Mouse (Mus musculus): ENCODE measurements at regions not wholly inside any gene's neighbourhood (a gene's known extent, or its start where the extent isn't known, plus 50 kb on each side); places are given as distances from the start of the nearest gene placed in this dataset.

DNA sequence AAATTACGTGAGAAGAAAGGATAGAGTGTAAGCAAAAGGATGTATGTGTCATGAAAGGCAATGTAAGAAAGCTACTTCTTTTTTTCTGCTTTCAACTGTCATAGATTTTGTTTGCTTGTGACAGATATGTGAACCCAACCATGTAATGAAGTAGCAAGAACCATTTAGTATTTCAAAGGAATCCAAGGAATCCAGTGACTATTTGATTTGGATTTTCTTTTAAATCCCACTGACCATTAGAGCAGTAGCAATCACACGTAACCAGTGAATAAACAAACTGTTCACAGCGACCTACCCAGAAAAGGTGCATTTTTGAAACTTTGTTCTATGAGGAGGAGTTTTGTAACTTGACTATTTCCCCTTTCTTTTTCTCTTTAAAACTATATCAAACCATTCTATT, 981.2 kb upstream of the Luzp2 start:
- DNase-seq (ENCODE audit: low read depth, low spot score), result no peak

DNA sequence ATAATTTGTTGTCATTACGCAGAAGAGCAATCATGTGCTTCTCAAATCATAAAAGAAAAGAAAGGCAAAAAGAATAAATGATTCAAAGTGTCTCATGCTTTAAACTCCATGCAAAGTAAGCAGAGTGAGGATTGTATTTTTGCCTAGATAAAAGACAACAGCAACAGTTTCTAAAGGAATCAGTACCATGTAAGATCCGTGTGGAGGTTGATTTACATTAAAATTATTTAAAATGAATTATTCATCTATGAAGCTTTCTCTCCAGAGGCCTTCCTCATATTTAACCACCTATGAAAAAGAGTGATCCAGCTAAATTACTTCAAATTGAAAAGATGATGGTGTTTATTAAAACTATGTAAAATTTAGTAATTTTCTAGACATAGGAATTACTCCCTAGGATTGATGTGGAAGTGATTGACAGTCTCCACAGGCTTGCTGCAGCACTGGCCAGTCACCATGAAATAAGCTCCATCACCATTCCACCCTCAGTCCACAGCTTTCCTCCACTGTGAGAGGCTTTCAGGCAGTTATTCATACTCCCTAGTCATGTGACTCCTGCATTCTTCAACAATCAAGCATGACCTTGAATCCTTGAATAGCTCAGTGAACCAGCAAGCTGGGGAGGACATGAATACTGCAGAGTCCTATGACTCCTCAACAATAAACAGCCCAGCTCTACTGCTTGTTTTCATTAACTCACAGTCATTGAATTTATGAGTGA, 962.7 kb upstream of the Luzp2 start:
- peak; percentile 2 for DNase-seq (ENCODE audit: low read depth, low spot score)

DNA sequence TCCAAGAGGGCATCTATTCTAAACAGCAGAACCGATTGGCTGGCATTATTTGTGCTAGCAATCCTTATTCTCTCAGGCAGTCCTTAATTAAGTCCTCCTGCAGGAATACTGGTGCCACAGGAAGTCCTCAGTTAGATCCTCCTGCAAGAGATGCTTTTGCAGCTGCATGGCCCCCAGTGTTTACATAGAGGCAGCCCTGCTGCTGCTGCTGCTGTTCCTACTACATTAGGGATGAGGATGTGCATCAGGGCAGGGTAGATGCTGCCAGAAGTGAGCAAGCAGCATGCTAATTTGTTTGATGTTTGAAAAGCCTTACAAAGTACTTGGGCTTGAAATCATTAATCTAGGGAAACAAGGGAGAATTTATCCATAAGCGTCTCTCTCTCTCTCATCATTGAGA, 922.3 kb upstream of the Luzp2 start:
- DNase-seq (ENCODE audit: low read depth, low spot score), result no peak

DNA sequence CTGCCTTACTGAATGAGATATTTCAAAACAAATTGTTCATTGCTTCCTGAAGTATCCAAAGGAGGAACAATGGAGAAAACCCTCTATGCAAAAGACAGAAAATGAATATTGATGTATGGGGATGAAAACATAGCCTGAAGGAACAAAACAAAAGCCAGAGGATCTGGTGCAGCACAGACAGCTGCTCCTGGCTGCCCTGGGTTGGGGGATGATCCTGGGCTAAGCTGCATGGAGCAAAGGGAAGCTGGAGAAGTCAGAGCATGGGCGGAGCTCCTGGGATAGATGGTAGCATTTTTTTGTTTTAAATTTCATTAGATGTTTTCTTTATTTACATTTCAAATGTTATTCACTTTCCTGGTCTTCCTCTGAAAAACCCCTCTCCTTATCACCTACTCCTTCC, 879.6 kb upstream of the Luzp2 start:
- DNase-seq (ENCODE audit: low read depth, low spot score), result no peak

DNA sequence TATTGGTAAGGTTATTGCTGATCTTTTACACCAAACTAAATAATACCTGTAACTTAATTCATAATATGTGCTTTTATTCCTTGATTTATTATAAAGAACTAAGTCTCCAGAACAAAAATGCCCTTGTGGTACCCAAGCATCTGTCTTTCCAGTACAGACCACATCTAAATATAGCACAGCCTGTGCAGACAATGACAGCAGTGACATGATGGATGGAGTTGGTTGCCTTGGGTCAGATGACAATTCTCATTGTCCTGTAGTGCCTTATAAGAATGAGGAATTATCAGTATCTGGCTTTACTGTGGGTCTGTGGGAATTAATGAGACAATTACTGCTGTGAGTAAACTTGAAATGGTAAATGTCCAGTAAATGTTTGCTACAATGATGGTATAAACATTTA, 859.8 kb upstream of the Luzp2 start:
- no peak for DNase-seq (ENCODE audit: low read depth, low spot score)

DNA sequence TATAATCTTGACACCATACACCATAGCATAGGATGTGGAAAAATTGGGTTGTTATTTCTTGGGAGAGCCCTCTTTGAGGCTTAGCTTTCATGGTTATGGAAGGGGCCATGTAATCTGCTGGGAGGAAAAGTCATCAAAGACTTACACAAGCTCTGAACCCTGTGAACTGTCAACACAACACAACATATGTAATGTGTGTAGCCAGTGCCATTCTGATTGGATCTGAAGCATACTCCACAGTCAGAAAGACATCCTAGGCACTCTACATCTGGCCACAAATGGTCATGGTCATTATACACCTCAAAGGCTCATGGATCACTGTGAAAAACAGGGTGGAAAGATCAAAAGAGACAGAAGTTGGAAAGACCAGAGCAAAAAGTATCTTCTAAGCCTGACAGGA, 839.3 kb upstream of the Luzp2 start:
- no peak for DNase-seq (ENCODE audit: low read depth, low spot score)

DNA sequence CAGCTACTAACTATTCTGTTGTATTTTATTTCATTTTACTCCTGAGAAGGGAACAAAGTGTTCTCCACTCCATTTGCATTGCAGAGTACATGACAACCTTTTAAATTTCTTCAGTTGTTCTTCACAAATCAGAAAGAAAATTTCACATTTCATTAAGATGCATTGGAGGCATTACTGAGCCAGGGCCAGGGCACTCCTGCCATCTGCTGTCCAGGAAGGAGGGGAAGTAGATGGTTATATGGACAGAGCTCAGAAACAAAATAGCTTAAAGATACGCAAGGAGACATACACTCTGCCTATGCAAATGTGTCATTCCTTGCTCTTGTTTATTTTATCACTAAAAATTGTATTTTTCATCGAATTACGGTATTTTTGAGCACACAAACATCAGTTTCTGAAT, 826.6 kb upstream of the Luzp2 start:
- DNase-seq (ENCODE audit: low read depth, low spot score), result no peak

Measured in mesoderm, embryonic 11.5 days (tissue).